Comparison of ENCODE assay signal across 14 mouse cellular contexts in genomic region chr5:52794109-52794508, GRCm38 (mm10).
"Had no signal": no experiment of that assay in that cellular context is flagged by ENCODE, and none has a peak within 500 bp of the region (broad histone marks: within the 10 kb centered on the region; RNA-seq: fewer than 3 reads in every experiment).

No protein-coding gene starts in this region.

- H3K9ac ChIP-seq: limb, embryonic 13.5 days; liver, embryonic 15.5 days; midbrain, embryonic 12.5 days; neural tube, embryonic 13.5 days had no signal

- H3K27me3 ChIP-seq: limb, embryonic 13.5 days; liver, embryonic 15.5 days; midbrain, embryonic 12.5 days; neural tube, embryonic 13.5 days had no signal

- ATAC-seq: lung, postnatal 0 days; midbrain, embryonic 16.5 days had no signal

- H3K4me1 ChIP-seq: limb, embryonic 13.5 days; liver, embryonic 15.5 days; midbrain, embryonic 12.5 days; neural tube, embryonic 13.5 days had no signal

- H3K4me3 ChIP-seq: limb, embryonic 13.5 days; liver, embryonic 15.5 days; midbrain, embryonic 12.5 days; neural tube, embryonic 13.5 days had no signal

- H3K4me2 ChIP-seq: limb, embryonic 13.5 days; liver, embryonic 15.5 days; midbrain, embryonic 12.5 days; neural tube, embryonic 13.5 days had no signal

- H3K9me3 ChIP-seq: limb, embryonic 13.5 days; liver, embryonic 15.5 days; midbrain, embryonic 12.5 days; neural tube, embryonic 13.5 days had no signal

- DNase-seq: kidney, postnatal 36 days; layer of hippocampus, adult 9-11 months; left cerebral cortex, postnatal 4 days; lung, adult 2 months; lung, postnatal 36 days; right cerebral cortex, postnatal 14 days; thymus, postnatal 4 days had no signal

- H3K27ac ChIP-seq: kidney, postnatal 0 days; limb, embryonic 13.5 days; liver, embryonic 15.5 days; midbrain, embryonic 12.5 days; neural tube, embryonic 13.5 days had no signal
